Mouse (Mus musculus) ES-E14 (cell line): ENCODE results near the gene Osbpl9.

ENCODE experiments used
- CHD2 ChIP-seq: IDR thresholded peaks from 2 replicates; pipeline ENCODE4 v1.6.1; 2014; ENCODE audit warnings: mild to moderate bottlenecking, low read depth, low read length, inconsistent platforms
- MAFK ChIP-seq: IDR thresholded peaks from 2 replicates; pipeline ENCODE4 v1.6.1; 2014; ENCODE audit warnings: mild to moderate bottlenecking, low read depth, low read length, inconsistent platforms; ENCODE audit not compliant: insufficient read depth
- ZNF384 ChIP-seq: IDR thresholded peaks from 2 replicates; pipeline ENCODE4 v1.6.1; 2012; ENCODE audit warnings: low read depth, low read length, inconsistent platforms

DNA sequence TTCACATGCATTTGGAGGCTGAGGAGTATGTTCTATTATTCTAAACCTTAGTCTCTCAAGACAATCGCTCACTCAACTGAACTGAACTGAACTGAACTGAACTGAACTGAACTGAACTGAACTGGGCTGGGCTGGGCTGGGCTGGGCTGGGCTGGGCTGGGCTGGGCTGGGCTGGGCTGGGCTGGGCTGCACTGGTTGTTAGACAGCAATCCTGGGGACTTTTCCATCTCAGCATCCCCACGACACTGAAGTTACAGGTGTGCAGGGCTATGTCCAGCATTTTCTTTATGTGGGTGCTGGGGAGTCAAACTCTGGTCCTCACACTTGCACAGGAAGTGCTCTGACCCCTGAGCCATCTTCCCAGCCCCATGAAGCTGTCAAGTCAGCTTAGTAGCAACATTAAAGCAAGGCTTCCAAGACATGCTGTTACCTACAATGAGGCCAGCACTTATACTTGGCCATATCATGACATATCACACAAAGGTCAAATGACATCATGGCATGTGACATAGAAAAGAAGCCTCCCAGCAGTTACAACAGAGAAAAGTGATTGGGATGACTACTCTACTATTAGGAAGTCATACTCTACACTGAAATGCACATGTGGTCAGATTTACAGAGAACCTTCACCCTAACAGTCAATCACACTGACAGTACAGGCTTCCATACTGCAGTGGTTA is 76.2 kb downstream of the Osbpl9 start:
- TF ChIP-seq CHD2: no peak
- no peak for TF ChIP-seq ZNF384
- no peak for TF ChIP-seq MAFK
